Mouse (Mus musculus): ENCODE measurements around the gene Agpat4.

DNA sequence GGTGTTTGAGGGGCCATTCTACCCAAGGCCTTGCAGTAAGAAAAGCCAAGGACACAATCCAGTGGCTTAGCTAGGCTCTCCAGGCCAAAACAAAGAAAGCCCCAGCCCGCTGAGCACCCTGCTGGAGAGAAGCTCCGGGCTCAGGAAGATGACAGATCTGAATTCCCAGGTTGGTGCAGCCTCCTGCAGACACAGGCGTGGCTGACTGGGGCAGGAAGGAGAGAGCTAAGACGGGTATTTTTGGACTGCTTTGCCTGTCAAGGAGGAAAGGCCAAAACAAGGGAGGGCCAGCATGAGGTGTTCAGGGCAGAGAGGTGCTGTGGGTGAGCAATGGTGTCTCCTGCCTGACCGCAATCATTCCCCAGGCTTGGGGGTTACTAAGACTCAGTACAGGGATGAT lies 105.2 kb downstream of the Agpat4 start:
- no peak for TF ChIP-seq CTCF (IDR thresholded peaks at IDR 0.05; ENCODE audit: borderline replicate concordance, insufficient read depth, low read depth, low read length)
- TF ChIP-seq POLR2A (IDR thresholded peaks at IDR 0.05; ENCODE audit: borderline replicate concordance, insufficient read depth, low read length): no peak

Data from cerebellum, adult 2 months (tissue).